Mouse (Mus musculus) regulatory T cell (primary cell): ENCODE data around the gene E2f6.

ENCODE experiments used
- in situ Hi-C: fragments of 300-600 bp; cut with MboI, MseI; formaldehyde crosslinking; loops from one replicate; pipeline ENCODE4 v1.15.1; 2025; ENCODE audit warnings: high pct_unique_total_duplicates

Gene E2f6

GRCm38 (mm10) chr12:16873549-16873948 lies 62.8 kb downstream of the E2f6 start:
- in situ Hi-C loops: no loop called here

DNA sequence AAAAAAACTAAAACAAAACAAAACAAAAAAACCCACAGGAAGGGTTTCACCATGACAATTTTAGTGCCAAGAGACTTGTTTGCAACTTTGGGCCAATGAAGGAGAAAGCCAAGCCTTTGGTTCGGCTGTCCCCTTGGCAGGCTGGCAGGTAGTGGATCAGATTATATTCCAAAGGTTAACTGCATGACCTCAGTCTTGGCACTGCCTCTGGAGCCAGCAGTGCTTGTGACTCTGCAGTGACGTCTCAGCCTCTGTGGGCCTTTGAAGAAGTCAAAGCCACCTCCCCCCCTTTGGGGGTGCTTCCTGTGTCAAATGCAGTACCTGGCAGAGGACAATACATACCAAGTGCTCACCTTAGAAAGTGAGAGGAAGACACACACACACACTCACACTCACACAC lies 63.3 kb downstream of the E2f6 start:
- in situ Hi-C loops: no loop called here

GRCm38 (mm10) chr12:16875269-16875668 lies 64.5 kb downstream of the E2f6 start:
- in situ Hi-C loops: no loop called here

DNA sequence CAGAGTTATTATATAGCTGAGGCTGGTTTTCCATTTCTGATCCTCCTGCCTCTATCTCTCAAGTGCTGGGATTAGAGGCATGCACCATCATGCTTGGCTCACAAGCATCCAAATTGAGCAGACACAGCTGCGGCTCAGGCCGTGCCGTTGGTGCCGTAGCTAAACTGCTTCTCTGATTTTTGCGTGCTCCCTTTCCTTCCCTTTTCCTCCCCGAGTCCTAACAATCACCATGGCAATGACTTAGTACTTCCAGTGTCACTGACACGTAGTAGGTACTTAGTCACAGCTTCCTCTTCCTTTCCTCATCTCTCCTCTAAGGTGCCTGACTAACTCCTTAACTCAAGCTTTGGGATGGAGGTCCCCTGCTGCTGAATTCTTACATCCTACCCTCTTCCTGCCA lies 64.9 kb downstream of the E2f6 start:
- in situ Hi-C loops: no loop called here

DNA sequence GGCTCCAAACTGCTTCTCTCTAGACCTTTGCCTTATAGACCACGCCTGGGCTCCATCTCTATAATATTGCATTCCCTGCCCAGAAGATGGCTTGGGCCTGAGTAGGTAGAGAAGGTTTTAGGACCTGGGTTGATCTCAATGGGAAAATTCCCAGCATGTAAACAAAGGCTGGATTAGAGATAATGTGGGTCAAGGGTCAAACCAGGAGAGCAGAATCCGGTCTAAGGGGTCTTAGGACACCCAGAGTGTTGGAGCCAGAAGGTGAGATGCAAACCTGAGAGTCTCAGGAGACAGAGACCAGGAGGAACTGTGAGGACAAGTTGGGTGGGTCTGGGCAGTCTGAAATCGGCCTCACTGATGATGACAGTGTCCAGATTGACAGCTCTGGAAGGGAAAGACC lies 65.9 kb downstream of the E2f6 start:
- in situ Hi-C loops: no loop called here

- in situ Hi-C loops: no loop called here
These were observed 66.4 kb downstream of the E2f6 start for GRCm38 (mm10) chr12:16877141-16877540.

- in situ Hi-C loops: no loop called here
These were observed 66.9 kb downstream of the E2f6 start for GRCm38 (mm10) chr12:16877679-16878078.

GRCm38 (mm10) chr12:16879369-16879768 lies 68.6 kb downstream of the E2f6 start:
- in situ Hi-C loops: no loop called here

DNA sequence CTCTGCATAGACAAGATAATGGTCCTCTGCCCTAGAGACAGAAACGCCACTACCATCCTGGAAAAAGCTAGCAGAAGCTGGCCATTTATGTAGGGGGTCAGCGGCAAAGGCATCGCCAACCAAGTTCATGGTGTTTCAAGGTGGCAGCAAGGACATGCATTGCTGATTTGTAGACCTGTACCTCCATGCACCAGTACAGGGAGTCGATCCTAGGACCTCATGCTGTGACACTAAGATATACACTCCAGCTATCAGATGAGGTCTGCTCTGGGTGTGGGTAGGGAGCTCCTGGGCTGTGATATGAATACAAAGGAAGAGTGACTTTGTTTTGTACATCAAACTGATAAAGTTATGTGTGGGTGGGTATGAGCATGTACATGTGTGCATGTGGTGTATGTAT lies 69.3 kb downstream of the E2f6 start:
- in situ Hi-C loops: no loop called here

DNA sequence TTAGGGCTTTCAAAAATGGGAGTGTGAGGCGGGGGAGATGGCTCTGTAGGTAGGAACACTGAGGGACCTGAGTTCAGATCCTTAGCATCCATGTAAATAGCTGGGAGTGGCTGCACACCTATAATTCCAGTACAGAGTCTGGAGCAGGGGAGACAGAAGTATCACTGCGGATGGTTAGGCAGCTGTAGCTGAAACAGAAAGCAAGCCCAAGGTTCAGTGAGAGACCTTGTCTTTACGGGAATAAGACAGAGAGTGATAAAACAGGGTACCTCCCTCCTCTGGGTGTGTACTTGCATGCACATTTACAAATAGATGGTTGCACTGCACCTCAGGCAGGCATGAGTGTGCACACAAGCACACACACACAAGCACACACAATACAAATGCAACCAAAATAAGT lies 71.7 kb downstream of the E2f6 start:
- in situ Hi-C loops: no loop called here

- in situ Hi-C loops: no loop called here
These were observed 72.3 kb downstream of the E2f6 start for GRCm38 (mm10) chr12:16883111-16883510.

DNA sequence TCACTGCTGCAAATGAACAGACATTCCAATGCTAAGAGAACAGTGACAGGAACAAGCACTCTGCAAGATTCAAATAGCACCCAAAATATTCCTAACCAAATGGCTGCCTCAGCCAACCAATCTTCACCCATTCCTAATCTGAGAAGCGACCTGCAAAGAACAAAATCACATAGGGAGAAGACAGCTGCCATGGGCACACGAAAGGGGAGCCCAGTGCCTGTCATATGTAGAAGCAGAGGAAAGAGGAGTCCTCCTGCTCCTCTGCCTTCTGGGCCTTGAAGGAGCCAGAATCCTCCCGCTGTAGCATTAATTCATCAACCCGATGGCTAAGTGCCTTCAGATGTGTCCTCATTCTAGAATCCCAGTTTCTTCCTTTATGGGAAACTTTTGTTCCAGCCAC lies 73.8 kb downstream of the E2f6 start:
- in situ Hi-C loops: no loop called here

- in situ Hi-C loops: no loop called here
These were observed 75.6 kb downstream of the E2f6 start for GRCm38 (mm10) chr12:16886354-16886753.
